Mouse (Mus musculus) hindbrain, embryonic 14.5 days (tissue): ENCODE measurements at regions not wholly inside any gene's neighbourhood (a gene's known extent, or its start where the extent isn't known, plus 50 kb on each side); places are given as distances from the start of the nearest gene placed in this dataset.
A peak's percentile ranks its signal among the peaks of the same experiment; 100 is the strongest.

ENCODE experiments used
- ATAC-seq: fragments of 200-750 bp; cut with Nextera tagmentation; 2 replicates; pipeline ENCODE4 v1.8.0; 2017; ENCODE audit warnings: moderate number of reproducible peaks, mild to moderate bottlenecking, moderate TSS enrichment, moderate library complexity; ENCODE audit not compliant: low FRiP score
- DNase-seq: peaks from one replicate; pipeline ENCODE4 v3.0.0-alpha.2; 2015; ENCODE audit warnings: low spot score
- H3K27ac ChIP-seq: fragments of 300-500 bp; sonication (generic); 2 replicates; pipeline ENCODE4 v1.5.1; 2014; ENCODE audit warnings: mild to moderate bottlenecking, moderate library complexity
- H3K27me3 ChIP-seq: fragments of 300-500 bp; sonication (generic); 2 replicates; pipeline ENCODE4 v1.6.1; 2014; ENCODE audit warnings: mild to moderate bottlenecking, low read length, mixed read lengths; ENCODE audit not compliant: control insufficient read depth, insufficient read depth
- H3K36me3 ChIP-seq: fragments of 300-500 bp; sonication (generic); replicated peaks from 2 replicates; pipeline ENCODE4 v1.6.1; 2014; ENCODE audit not compliant: control insufficient read depth, insufficient read depth
- H3K4me1 ChIP-seq: fragments of 300-500 bp; sonication (generic); replicated peaks from 2 replicates; pipeline ENCODE4 v1.6.1; 2014; ENCODE audit warnings: antibody characterized with exemption, low read length, mixed read lengths; ENCODE audit not compliant: control insufficient read depth, insufficient read depth
- H3K4me2 ChIP-seq: fragments of 300-500 bp; sonication (generic); replicated peaks from 2 replicates; pipeline ENCODE4 v1.6.1; 2014; ENCODE audit warnings: mild to moderate bottlenecking, moderate library complexity
- H3K4me3 ChIP-seq: fragments of 300-500 bp; sonication (generic); replicated peaks from 2 replicates; pipeline ENCODE4 v1.5.1; 2014; ENCODE audit warnings: mild to moderate bottlenecking, low read length
- H3K9ac ChIP-seq: fragments of 300-500 bp; sonication (generic); 2 replicates; pipeline ENCODE4 v1.6.1; 2014
- H3K9me3 ChIP-seq: fragments of 300-500 bp; sonication (generic); 2 replicates; pipeline ENCODE4 v1.6.1; 2016; ENCODE audit warnings: low read length; ENCODE audit not compliant: control insufficient read depth
- WGBS: fragments of 180-500 bp; shearing (Covaris S2); extraction: QIAGEN DNeasy Blood & Tissue Kit; methylation state at CpG from one replicate; pipeline ENCODE4 v1.1.7; 2014; 5-methylcytosine and 5-hydroxymethylcytosine counted together

DNA sequence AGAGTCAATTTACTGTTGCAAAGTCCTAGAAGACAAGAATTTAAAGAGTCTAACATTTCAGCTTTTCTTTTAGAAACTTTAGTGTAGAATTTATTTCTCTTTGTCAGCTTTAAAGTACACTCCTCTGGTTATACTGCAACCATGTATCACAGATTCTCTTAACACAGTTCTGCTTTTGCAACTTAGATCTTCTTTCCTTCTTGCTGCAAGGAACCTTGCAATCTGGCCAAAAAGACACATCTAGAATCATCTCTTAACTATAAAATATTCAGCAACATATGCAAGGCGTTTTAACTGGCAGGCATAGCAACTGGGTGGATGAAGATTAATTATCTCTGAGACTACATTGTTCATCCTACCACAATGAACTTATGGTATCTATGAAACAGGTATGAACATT, 1844.6 kb upstream of the Slc7a12 start:
- Histone ChIP-seq H3K4me2 (no peak overlapping the region), H3K4me3 (no peak overlapping the region), H3K27me3 (no peaks in the 10 kb centered on the region), H3K27ac (no peak overlapping the region), H3K9me3 (no peaks in the 10 kb centered on the region), H3K4me1 (no peaks in the 10 kb centered on the region), H3K9ac (no peak overlapping the region), H3K36me3 (no peaks in the 10 kb centered on the region)
- no peak for ATAC-seq
- peak; percentile 22 for DNase-seq
- 83% methylated on average over 1 of the region's 1 CpGs for WGBS

DNA sequence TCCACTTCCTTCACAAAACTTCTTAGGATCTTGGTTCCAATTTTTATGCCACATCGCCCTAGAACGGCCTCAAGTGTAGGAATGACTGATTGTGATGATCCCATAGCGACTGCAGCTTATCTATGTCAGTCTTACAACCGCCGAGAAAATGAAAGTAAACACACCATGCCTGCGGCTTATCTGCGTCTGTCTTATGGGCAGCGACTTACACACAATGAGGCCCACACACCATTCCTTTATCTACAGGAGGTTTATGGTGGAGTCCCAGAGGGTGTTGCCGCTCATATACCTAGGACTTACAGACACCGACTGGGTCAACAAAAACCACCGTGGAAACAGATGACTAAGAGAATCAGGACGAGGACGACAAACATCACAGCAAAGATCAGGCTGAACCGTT, 1817.0 kb upstream of the Slc7a12 start:
- ATAC-seq (no peak), DNase-seq (no peak)
- Histone ChIP-seq H3K36me3 (no peaks in the 10 kb centered on the region), H3K4me1 (no peaks in the 10 kb centered on the region), H3K4me2 (no peak overlapping the region), H3K9ac (no peak overlapping the region), H3K9me3 (no peaks in the 10 kb centered on the region), H3K4me3 (no peak overlapping the region), H3K27me3 (no peaks in the 10 kb centered on the region), H3K27ac (no peak overlapping the region)
- WGBS, result 96% methylated on average over 14 of the region's 14 CpGs
